Mouse (Mus musculus) embryo, embryonic 10.5 days (tissue): ENCODE measurements around the gene Sftpa1.

ENCODE experiments used
- DNase-seq: peaks from one replicate; pipeline ENCODE4 v3.0.0-alpha.2; 2015; ENCODE audit warnings: low spot score

Sftpa1 gene

DNA sequence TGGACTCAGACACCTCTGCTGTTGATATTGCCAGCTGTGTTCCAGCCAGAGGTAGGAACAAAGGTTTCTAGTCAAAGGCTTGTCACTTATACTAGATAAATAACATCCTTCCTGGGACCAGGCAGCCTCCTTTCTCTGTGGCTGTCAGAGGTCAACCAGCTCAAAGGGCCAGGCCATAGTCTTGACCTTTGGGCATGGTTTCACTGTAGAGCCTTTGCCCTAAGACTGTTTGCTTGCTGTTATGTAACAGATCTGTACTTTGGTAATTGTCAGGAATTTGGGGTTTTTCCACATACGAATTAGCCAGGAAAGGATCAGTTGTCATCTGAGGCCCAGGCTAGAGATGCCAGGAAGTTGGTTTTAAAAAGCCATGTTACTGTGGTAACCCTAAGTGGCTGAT is 29.2 kb downstream of the Sftpa1 start:
- DNase-seq: peak; percentile 28

DNA sequence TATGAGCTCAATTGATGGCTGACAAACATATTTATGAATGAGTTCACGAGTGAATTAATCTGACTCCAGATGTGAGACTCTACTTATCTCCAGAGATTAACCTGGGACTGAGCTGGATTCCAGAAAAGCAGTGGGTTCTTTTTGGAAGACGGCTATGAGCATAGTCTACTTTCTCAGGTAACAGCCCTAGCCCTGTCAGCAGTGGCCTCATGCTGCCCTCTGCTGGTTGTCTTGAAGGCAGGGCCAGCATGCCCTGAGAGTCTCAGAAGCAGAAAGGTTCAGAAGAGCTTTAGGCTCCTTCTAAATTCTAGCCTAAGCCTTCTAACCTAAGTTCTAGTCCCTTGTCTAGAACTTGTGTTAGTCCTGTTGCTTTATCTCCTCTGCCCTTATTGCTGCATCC is 31.1 kb downstream of the Sftpa1 start:
- peak; percentile 56 for DNase-seq

DNA sequence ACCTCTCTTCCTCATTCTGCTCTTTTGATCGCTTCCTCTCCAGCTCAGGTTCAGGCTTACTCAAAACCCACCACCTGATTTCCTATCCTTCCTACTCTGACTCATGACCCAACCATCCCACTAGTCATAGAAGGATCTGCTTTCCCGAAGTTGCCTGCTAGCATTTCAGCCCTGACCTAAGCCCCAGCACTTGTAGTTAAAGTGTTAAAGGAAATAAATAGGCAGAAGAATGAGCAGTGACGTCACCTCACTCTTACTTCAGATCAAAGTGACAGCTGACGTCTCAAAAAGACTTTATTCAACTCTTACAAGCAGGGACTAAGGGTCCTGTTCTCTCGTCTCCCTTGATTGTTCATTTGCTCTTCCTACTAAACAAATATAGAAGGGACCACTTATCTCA is 35.7 kb downstream of the Sftpa1 start:
- no peak for DNase-seq

DNA sequence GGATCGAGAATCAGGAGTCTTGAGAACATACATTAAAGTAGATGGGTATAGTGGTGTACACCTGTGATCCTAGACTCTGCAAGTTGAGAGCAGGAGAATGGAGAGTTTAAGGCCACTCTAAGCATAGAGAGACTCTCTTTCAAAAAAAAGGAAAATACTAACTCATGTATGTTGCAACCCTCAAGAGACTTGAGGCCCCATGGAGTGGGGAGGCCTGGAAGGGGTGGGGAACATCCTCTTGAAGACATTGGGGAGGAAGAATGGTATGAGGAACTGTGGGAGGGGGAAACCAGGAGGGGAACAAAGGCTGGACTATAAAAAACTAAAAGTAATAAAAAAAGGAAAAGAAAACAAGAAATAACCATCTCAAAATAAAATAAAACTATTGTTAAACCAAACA is 37.0 kb downstream of the Sftpa1 start:
- DNase-seq: no peak

DNA sequence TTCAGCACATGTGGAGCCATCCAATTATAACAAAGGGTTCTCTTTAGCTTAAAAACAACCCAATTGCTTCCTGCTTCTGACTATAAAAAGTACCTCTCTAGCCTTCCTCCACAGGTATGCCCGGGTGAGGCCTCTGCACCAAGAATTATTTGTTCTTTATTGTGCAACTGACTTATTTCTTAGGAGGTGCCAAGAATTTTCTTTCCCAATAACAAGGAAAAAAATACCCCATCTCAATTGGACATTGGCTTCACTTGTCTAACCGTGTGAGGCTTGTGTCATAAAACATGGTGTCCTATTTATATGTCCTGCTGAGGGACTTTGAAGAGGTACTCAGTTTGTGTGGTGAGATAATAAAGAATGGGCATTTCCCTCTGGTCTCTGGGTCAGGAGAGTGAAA is 38.9 kb downstream of the Sftpa1 start:
- no peak for DNase-seq

DNA sequence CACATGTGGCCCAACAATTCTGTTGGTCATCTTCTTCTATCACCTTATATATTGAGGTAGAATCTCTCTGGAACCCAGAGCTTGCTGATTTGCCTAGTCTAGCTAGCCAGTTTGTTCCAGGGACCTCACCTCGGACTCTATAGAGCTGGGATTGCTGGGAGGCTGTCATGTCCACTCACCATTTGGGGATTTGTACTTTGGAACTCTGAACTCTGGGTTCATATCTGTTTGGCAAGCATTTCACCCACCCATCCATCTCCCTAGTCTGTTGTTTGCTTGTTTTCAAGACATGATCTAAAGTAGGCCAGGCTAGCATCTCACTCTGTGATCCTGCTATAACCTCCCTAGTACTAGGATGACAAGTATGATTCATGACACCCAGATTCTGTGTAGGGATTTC is 43.2 kb downstream of the Sftpa1 start:
- no peak for DNase-seq

DNA sequence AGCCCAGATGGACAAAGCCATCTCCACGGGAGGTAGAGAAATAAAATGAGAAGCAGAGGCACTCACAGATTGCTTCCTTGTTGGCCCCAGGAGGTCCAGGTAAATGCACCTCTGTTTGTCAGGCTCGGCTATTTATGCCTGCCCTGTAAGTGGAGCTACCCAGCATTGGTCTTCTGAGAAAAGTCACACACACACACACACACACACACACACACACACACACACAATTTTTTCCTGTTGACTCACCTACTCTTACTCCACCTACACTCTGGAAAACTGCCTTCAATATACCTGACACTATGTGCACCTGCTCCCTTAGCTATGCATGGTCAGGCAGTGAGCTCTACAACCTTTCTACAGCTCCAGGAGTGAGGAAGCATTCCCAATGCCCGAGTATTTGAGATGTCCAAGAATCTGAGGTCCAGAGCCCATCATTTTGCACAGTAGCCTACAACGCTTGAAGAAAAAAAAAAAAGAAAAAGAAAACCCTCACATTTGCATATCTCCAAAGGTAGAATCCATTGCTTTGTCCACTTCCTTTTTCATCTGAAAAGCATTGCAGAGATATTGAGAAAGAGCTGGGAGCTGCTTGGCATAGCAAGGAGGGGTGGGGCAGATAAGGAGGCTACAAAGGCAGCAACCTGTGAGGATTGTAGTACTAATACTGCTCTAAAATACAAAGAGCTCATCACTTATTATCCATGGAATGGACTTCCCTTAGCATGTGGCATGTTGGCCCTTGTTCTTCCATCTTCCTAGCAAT is 53.7 kb downstream of the Sftpa1 start, which contains the start of gene Sftpd:
Sftpd (minus strand) TSS at position 91 of the 763 bp plus-strand sequence.
- no peak for DNase-seq
